Mouse (Mus musculus): Measurements from ENCODE around the gene Ric1. TPM values are rescaled to one million over a fixed set of nuclear protein-coding genes. Genes with fewer than 3 reads are reported as not detected.
A peak's percentile ranks its signal among the peaks of the same experiment; 100 is the strongest.
"Not testable (repeated sequence)": the region's sequence is repeated elsewhere in the genome, so short reads cannot be mapped to it uniquely, and the experiment has no call there.

Ric1 gene
- polyA plus RNA-seq, 1 experiment from 2014 or later, result 10.2 TPM

DNA sequence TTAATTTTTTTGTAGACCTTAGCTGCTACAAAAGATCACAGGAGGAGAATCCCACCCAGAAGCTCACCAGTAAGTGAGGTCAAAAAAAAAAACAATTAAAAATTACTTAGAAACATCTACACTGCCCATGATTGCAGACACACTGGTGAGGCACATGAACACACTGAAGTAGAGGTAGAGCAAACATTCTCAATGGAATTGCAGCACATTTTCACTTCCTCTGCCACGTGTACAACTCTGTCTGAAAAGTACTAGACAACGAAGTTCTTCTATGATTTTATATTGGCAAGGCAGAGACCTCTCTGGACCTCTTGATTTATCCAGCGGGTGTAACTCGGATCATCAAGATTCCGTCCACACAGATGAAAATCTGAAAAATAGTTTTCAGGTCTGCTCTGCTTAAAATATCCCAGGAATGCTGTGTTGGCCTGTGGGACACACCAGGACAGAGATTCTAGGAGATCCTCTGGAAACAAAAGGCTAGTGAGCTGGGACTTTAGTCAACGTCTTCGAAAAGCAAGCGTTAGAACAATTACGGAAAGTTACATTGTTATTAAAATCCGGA, 1.0 kb upstream of the Ric1 start:
- Histone ChIP-seq H3K27me3 (ENCODE audit: insufficient read depth, poor library complexity, severe bottlenecking) (no peaks in the 10 kb centered on the region), H3K27ac (peak overlapping the region; percentile 96), H3K36me3 (no peaks in the 10 kb centered on the region), H3K4me1 (replicated peaks) (peaks cover 20% of the 10 kb centered on the region), H3K9me3 (no peaks in the 10 kb centered on the region), H3K4me3 (peak overlapping the region; percentile 91)
- no peak for DNase-seq (ENCODE audit: low spot score)
- WGBS, result 45% methylated on average over 10 of the region's 10 CpGs

DNA sequence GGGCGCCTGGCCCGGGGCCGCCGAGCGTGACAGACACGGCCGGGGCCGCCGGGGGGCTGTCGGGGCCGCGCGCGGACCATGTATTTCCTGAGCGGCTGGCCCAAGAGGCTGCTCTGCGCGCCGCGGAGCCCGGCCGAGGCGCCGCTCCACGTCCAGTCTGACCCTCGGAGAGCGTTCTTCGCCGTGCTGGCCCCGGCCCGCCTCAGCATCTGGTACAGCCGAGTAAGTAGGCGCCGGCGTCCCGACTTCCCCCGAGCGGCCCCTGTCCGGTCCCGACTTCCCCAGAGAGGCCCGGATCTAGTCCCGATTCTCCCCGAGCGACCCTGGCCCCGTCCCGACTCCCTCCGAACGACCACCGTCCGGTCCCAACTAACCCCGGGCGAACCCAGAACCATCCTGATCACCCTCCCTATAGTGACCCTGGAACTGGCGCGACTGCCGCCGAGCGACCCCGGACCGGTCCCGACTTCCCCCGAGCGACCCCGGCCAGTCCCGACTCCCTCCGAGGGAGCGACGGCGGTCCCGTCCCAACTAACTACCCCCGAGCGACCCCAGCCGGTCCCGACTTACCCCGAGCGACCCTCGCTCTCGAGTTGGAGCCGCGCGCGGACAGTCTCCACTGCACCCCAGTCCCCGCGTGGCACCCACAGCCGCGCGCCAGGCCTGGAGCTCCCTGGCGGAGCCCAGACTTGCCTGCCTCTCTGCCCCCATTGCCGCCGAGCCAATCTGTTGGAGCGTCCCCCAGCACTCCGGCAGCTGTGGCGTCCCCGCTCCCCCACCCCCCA, 555 bp downstream of the Ric1 start:
- under 1% methylated on average over 90 of the region's 92 CpGs for WGBS
- Histone ChIP-seq H3K36me3 (0 out of 2 replicates have a peak, but pooled peaks cover under 1% of the 10 kb centered on the region), H3K4me1 (replicated peaks) (peaks cover 20% of the 10 kb centered on the region), H3K4me3 (peak overlapping the region; percentile 91), H3K27me3 (ENCODE audit: insufficient read depth, poor library complexity, severe bottlenecking) (no peaks in the 10 kb centered on the region), H3K27ac (peak overlapping the region; percentile 96), H3K9me3 (no peaks in the 10 kb centered on the region)
- peak; percentile 73 for DNase-seq (ENCODE audit: low spot score)

DNA sequence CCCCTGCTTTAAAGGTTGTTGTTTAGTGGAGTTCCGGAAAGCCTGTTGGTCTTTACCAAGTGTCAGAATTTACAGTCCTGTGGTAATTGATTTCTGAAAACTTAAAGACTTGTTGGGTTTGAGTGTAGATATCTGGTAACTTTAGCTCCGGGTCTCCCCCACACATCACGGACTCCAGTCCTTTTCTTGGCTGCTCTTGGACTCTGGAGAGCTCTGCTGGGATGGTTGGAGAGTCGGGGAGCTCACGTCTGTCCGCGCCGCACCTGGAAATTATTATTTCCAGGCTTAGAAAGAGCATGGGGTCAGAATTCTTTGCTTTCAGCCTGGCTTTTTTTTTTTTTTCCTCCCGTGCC, 1.1 kb downstream of the Ric1 start:
- H3K4me3 ChIP-seq, result peak overlapping the region; percentile 91
- H3K36me3 ChIP-seq, result 0 out of 2 replicates have a peak, but pooled peaks cover 3% of the 10 kb centered on the region
- H3K27me3 ChIP-seq (ENCODE audit: insufficient read depth, poor library complexity, severe bottlenecking), result no peaks in the 10 kb centered on the region
- no peaks in the 10 kb centered on the region for H3K9me3 ChIP-seq
- peaks cover 20% of the 10 kb centered on the region for H3K4me1 ChIP-seq (replicated peaks)
- peak overlapping the region; percentile 96 for H3K27ac ChIP-seq
- WGBS, result 0% methylated on average over 9 of the region's 9 CpGs
- no peak for DNase-seq (ENCODE audit: low spot score)

DNA sequence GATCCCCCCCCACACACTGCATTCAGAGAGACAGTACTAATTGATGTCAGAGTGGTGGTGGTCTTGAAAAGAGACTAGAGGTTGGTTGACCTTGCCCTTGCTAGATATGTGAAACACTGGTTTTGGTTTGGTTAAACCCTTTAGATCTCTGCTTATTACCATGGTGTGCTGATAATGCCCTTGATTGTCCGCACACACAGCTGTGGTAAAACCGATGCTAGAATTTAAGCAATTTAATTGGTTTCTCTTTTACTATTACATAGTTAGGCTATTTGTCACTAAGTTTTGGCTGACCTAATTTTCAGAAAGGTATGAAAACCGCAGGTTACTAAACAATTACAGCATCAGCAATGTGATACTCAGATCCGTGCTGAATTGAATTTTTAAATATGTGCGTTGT, 1.6 kb downstream of the Ric1 start:
- H3K9me3 ChIP-seq, result peaks cover 1% of the 10 kb centered on the region; the same call in 1 of the 2 replicates
- H3K27ac ChIP-seq, result no peak overlapping the region; the same call in 1 of the 2 replicates
- WGBS, result 55% methylated on average over 5 of the region's 5 CpGs
- no peak for DNase-seq (ENCODE audit: low spot score)
- peaks cover 5% of the 10 kb centered on the region; the same call in 1 of the 2 replicates for H3K36me3 ChIP-seq
- peaks cover 20% of the 10 kb centered on the region for H3K4me1 ChIP-seq (replicated peaks)
- no peaks in the 10 kb centered on the region for H3K27me3 ChIP-seq (ENCODE audit: insufficient read depth, poor library complexity, severe bottlenecking)
- H3K4me3 ChIP-seq, result peak overlapping the region; percentile 91

DNA sequence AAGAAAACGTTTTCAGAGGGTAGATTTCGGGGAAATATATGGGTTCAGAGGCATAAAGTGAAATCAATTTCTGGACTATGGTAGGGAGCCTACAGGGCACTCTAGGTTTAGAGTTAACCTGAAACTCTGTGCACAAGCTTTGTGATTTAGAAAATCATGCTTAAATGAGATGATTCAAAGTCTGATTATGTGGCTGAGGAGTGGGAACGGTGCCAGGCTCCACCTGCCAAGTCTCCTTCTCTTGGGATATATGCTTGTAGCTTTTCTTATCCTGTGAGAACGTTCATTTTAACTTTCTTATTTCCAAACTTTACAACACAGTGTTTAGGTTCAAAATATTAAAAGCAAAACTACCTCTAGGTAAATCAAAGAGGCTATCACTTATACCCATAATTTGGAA, 2.5 kb downstream of the Ric1 start:
- Histone ChIP-seq H3K36me3 (peaks cover 11% of the 10 kb centered on the region), H3K27ac (no peak overlapping the region), H3K9me3 (peaks cover 11% of the 10 kb centered on the region; the same call in 1 of the 2 replicates), H3K27me3 (ENCODE audit: insufficient read depth, poor library complexity, severe bottlenecking) (no peaks in the 10 kb centered on the region), H3K4me3 (no peak overlapping the region), H3K4me1 (replicated peaks) (peaks cover 20% of the 10 kb centered on the region)
- no peak for DNase-seq (ENCODE audit: low spot score)
- WGBS, result 78% methylated on average over 4 of the region's 4 CpGs

DNA sequence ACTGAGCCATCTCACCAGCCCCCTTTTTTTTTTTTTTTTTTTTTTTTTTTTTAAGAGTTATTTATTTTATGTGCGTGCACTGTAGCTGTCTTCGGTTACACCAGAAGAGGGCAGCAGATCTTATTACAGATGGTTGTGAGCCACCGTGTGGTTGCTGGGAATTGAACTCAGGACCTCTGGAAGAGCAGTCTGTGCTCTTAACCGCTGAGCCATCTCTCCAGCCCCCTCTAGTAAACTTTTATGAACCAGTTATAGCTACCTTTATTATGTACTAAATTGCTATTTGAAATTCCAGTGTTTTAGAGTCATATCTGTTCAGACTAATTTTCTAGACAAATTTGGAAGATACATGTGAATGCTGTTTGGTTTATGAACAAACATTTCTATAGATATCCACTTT, 3.5 kb downstream of the Ric1 start:
- 86% methylated on average over 4 of the region's 4 CpGs for WGBS
- H3K27ac ChIP-seq; H3K4me3 ChIP-seq; H3K27me3 ChIP-seq (ENCODE audit: insufficient read depth, poor library complexity, severe bottlenecking); DNase-seq (ENCODE audit: low spot score): not testable (repeated sequence)
- peaks cover 20% of the 10 kb centered on the region for H3K4me1 ChIP-seq (replicated peaks)
- peaks cover 11% of the 10 kb centered on the region for H3K36me3 ChIP-seq
- H3K9me3 ChIP-seq, result peaks cover 11% of the 10 kb centered on the region; the same call in 1 of the 2 replicates

DNA sequence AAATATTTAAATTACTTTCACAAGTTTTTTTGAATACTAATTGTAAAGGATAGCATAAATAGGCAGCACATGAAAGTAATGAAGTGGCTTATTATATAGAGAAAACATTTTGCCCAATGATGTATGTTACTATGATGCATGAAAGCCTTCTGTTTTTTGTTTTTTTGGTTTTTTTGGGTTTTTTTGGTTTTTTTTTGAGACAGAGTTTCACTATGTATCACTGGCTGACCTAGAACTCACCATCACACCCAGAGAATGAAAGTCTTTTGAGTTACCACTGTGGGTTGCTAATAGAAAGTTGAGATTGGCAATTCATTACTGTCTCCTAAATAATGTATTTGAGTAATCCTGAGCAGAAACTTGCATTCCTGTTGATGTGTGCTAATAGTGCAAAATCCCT, 4.8 kb downstream of the Ric1 start:
- no peak for DNase-seq (ENCODE audit: low spot score)
- Histone ChIP-seq H3K9me3 (peaks cover 11% of the 10 kb centered on the region; the same call in 1 of the 2 replicates), H3K27me3 (ENCODE audit: insufficient read depth, poor library complexity, severe bottlenecking) (no peaks in the 10 kb centered on the region), H3K36me3 (peaks cover 11% of the 10 kb centered on the region), H3K4me1 (replicated peaks) (peaks cover 14% of the 10 kb centered on the region), H3K4me3 (no peak overlapping the region), H3K27ac (no peak overlapping the region)

DNA sequence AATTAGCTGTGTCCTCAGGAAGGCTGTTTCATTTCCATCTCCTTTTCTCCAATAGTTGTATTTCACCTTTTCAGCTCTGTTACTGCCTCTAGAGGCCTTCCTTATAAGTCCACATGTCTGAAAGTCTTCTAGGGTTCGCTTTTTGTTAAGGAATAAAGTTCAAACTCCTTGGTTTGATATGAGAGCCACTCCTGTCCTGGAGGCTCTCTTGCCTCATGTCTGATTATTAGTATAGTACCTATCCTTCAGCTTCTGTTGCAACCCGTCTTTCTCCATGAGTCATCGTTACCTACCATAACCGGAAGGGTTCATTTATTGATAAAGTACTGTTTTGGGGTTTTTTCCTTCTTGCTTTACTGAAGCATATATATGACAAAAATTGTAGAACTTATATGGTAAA, 5.2 kb downstream of the Ric1 start:
- Histone ChIP-seq H3K27ac (no peak overlapping the region), H3K4me1 (replicated peaks) (peaks cover 14% of the 10 kb centered on the region), H3K9me3 (peaks cover 11% of the 10 kb centered on the region; the same call in 1 of the 2 replicates), H3K36me3 (peaks cover 11% of the 10 kb centered on the region), H3K27me3 (ENCODE audit: insufficient read depth, poor library complexity, severe bottlenecking) (no peaks in the 10 kb centered on the region), H3K4me3 (no peak overlapping the region)
- WGBS, result 95% methylated on average over 4 of the region's 4 CpGs
- no peak for DNase-seq (ENCODE audit: low spot score)

DNA sequence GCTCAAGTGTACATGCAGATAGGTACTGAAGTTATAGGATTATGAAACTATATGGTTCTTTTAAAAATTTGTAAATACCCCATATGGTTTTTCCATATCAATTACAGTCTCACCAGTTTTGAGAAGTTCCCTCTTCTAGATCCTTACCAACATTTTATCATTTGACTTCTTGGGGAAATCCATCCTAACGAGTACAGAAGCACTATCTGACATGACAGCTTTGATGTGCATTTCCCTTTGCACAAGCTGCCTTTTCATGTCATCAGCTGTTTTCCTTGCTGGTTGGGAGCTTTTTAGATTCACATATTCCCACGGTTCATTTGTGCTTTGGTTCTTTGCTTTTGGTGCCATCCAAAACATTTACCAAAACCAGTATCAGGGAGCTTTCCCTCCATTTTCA, 6.5 kb downstream of the Ric1 start:
- Histone ChIP-seq H3K4me1 (replicated peaks) (peaks cover 10% of the 10 kb centered on the region), H3K9me3 (peaks cover 11% of the 10 kb centered on the region; the same call in 1 of the 2 replicates), H3K4me3 (no peak overlapping the region), H3K27ac (no peak overlapping the region), H3K36me3 (peaks cover 14% of the 10 kb centered on the region), H3K27me3 (ENCODE audit: insufficient read depth, poor library complexity, severe bottlenecking) (no peaks in the 10 kb centered on the region)
- no peak for DNase-seq (ENCODE audit: low spot score)
- 91% methylated on average over 2 of the region's 2 CpGs for WGBS

DNA sequence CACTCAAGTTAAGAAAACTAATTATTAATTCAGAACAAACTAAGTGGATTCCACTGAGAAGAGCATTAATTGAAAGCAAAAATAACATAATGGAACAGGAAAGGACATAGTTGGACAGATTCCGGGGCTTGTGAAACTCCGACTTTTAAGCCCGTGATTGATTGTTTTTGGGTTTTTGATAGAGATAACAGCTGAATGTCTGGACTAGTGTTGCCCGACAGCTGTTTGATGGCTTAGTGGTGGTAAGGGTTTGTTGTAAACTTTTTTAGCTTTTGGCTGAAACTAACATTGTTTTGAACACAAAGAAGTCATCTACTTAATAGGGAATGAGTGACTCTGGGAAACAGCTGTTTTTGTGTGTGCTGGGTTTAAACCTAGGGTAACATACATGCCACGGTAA, 11.9 kb downstream of the Ric1 start:
- H3K4me1 ChIP-seq (replicated peaks), result no peaks in the 10 kb centered on the region
- H3K36me3 ChIP-seq, result peaks cover 36% of the 10 kb centered on the region
- no peaks in the 10 kb centered on the region for H3K27me3 ChIP-seq (ENCODE audit: insufficient read depth, poor library complexity, severe bottlenecking)
- no peak overlapping the region for H3K4me3 ChIP-seq
- no peak overlapping the region for H3K27ac ChIP-seq
- DNase-seq (ENCODE audit: low spot score), result no peak
- WGBS, result 94% methylated on average over 5 of the region's 5 CpGs
- H3K9me3 ChIP-seq, result peaks cover 6% of the 10 kb centered on the region; the same call in 1 of the 2 replicates

DNA sequence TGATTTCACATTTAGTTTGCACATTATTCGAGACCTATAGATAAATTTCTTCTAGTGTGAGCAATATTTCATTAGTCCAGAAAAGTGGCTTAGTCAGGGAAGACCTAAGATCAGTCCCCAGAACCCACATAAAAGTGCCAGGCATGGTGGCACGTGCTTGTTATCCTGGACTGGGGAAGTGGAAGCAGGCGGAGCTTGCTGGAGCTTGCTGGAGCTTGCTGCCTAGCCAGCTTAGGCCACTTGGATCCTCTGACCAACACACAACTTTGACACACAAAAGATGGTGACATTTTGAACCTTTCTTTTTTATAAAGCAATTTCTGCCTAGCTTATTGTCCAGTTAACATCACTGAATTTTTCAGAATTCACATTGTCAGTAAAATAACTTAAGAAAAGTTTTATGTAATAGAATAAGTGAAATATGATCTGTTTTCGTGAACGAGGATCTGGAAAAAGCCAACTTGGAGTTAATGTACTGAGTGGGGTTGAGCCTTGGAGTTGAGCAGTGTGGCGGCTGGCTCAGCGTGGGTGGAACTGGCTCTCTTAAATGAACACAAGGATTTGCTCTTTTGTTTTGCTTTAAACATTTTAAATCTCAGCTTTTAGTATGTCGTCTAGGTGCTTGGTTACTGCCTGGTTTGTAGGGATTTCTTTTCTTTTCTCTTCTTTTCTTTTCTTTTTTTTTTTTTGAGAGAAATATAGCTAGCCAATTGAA, 20.3 kb downstream of the Ric1 start:
- DNase-seq (ENCODE audit: low spot score), result no peak
- 88% methylated on average over 8 of the region's 8 CpGs for WGBS
- H3K36me3 ChIP-seq, result no peaks in the 10 kb centered on the region
- H3K4me3 ChIP-seq, result no peak overlapping the region
- H3K27ac ChIP-seq, result no peak overlapping the region
- H3K9me3 ChIP-seq, result no peaks in the 10 kb centered on the region
- no peaks in the 10 kb centered on the region for H3K4me1 ChIP-seq (replicated peaks)
- no peaks in the 10 kb centered on the region for H3K27me3 ChIP-seq (ENCODE audit: insufficient read depth, poor library complexity, severe bottlenecking)

DNA sequence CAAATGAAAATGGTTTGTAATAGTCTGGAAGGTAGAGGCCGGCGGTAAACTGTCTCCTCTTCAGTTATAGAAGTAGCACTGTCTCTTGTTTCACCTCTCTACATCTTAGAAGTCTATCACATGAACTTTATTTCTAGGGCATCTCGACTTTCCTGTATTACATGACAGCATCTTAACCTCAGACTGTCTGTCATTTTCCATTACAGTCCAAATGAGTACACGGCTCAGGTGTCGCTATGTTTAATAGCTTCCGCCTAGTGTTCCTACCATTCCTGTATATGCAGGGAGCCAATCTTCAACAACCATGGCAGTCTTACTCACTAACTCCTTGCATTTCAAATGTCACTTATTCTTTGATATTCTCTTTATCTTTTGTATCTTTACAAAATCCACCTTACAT, 21.9 kb downstream of the Ric1 start:
- 96% methylated on average over 6 of the region's 6 CpGs for WGBS
- H3K9me3 ChIP-seq, result no peaks in the 10 kb centered on the region
- no peaks in the 10 kb centered on the region for H3K36me3 ChIP-seq
- no peak for DNase-seq (ENCODE audit: low spot score)
- H3K27ac ChIP-seq, result no peak overlapping the region
- H3K4me3 ChIP-seq, result no peak overlapping the region
- no peaks in the 10 kb centered on the region for H3K4me1 ChIP-seq (replicated peaks)
- no peaks in the 10 kb centered on the region for H3K27me3 ChIP-seq (ENCODE audit: insufficient read depth, poor library complexity, severe bottlenecking)

DNA sequence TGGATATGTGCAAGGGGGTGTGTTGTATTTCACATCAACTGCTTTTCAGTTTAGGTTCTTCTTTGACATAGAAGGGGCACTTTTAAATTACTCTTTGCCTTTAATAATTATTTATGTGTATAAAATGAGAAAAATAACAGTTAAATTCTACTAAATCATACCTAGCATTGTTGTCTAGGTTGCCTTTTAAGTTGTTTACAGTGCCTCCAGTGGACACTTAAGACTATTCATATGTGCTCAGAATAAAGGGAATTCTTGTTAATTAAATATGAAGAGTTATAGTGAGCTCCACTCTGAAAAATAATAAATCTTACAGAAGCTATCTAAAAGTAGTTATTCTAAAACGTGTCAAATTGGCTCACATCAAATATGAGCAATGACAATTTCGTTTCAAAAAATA, 28.5 kb downstream of the Ric1 start:
- Histone ChIP-seq H3K9me3 (no peaks in the 10 kb centered on the region), H3K4me1 (replicated peaks) (no peaks in the 10 kb centered on the region), H3K36me3 (no peaks in the 10 kb centered on the region), H3K27ac (no peak overlapping the region), H3K4me3 (no peak overlapping the region), H3K27me3 (ENCODE audit: insufficient read depth, poor library complexity, severe bottlenecking) (no peaks in the 10 kb centered on the region)
- WGBS, result 94% methylated on average over 2 of the region's 2 CpGs
- no peak for DNase-seq (ENCODE audit: low spot score)
